Mouse (Mus musculus) brain, adult 10 weeks (tissue): ENCODE data around the gene Helt. TPM values are rescaled to one million over a fixed set of nuclear protein-coding genes. Genes with fewer than 3 reads are reported as not detected.

Source experiments
- polyA plus RNA-seq: library from polyadenylated mRNA; stranded (reverse); fragments of 350-450 nt; fragmentation: Illumina TruSeq; extraction: RNeasy Lipid Tissue Mini Kit (QIAGEN cat#74804); gene quantifications from one replicate; pipeline ENCODE4 v1.2.3, GENCODE M21; 2015; ENCODE audit warnings: low read depth, low replicate concordance

Helt gene
- not detected for polyA plus RNA-seq

DNA sequence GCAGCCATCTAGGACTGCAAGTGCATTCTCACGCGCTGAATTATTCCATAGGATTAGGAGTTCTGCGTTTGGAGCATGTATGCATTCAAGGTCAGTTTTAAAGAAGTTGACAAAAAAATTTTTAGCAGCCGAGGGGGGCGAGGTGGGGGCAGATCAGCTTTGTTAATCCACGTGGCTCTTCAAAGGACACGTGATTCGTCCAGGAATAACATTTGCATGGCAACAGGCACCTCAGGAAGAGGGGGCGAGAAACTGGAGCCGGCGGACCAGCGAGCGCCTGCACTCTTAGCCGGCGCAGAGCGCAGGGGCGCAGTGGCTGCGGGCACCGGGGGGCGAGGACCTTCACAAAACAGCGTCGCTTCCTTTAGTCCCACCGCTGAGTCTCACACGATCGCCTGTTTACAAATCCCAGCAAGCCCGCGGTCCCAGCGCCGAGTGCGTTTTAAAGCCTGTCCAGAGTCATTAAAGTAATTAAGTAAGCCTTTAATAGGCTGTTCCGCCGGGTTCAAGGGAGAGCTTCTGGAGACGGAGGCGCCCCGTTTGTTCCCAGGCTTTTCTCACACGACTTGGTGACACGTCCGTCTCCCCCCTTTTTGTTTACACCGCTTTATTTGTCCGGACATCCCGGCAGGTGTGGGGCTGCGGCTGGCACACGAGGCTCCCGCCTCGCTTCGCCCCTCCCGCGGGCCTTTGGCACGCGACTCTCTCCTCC, at the start of gene Helt:
Gene Helt, minus strand, starts transcription at position 491 of the 712 bp plus-strand sequence.

Other genes with a start within 250 kb of the Helt start
- gene Cfap97, start 142.9 kb downstream of the Helt start, polyA plus RNA-seq = 22.0 TPM
- 44.0 TPM for gene Snx25, start 142.5 kb downstream of the Helt start, polyA plus RNA-seq
- gene Slc25a4, start 83.4 kb downstream of the Helt start, polyA plus RNA-seq = 861 TPM
- 37.4 TPM for gene Acsl1, start 176.4 kb upstream of the Helt start, polyA plus RNA-seq